Mouse (Mus musculus): ENCODE data around the gene Cd4. TPM values are rescaled to one million over a fixed set of nuclear protein-coding genes. Genes with fewer than 3 reads are reported as not detected.

Gene Cd4
- polyA plus RNA-seq, 1 experiment from 2014 or later, result 0.15 TPM

Other genes with a start within 250 kb of the Cd4 start
- gene Lpcat3, start 225.2 kb downstream of the Cd4 start, polyA plus RNA-seq (2015; fragmentation: Nextera tagmentation; extraction: Ambion mirVana), result 34.6 and 35.1 TPM in 2 replicates
- gene Emg1, start 176.0 kb downstream of the Cd4 start, polyA plus RNA-seq (2015; fragmentation: Nextera tagmentation; extraction: Ambion mirVana), result 153 and 160 TPM in 2 replicates
- gene Phb2, start 175.9 kb downstream of the Cd4 start, polyA plus RNA-seq (2015; fragmentation: Nextera tagmentation; extraction: Ambion mirVana), result 271 and 275 TPM in 2 replicates
- 3.2 and 4.4 TPM in 2 replicates for gene Ptpn6, start 149.5 kb downstream of the Cd4 start, polyA plus RNA-seq (2015; fragmentation: Nextera tagmentation; extraction: Ambion mirVana)
- gene Grcc10, start 146.8 kb downstream of the Cd4 start, polyA plus RNA-seq (2015; fragmentation: Nextera tagmentation; extraction: Ambion mirVana), result 652 and 676 TPM in 2 replicates
- gene Gm45234, start 132.2 kb downstream of the Cd4 start, polyA plus RNA-seq (2015; fragmentation: Nextera tagmentation; extraction: Ambion mirVana), result not detected in 2 replicates
- gene Atn1, start 131.7 kb downstream of the Cd4 start, polyA plus RNA-seq (2015; fragmentation: Nextera tagmentation; extraction: Ambion mirVana), result 22.3 and 24.5 TPM in 2 replicates
- 40.1 and 44.2 TPM in 2 replicates for gene Eno2, start 118.5 kb downstream of the Cd4 start, polyA plus RNA-seq (2015; fragmentation: Nextera tagmentation; extraction: Ambion mirVana)
- 3.7 and 4.8 TPM in 2 replicates for gene Lrrc23, start 108.5 kb downstream of the Cd4 start, polyA plus RNA-seq (2015; fragmentation: Nextera tagmentation; extraction: Ambion mirVana)
- 4.4 and 5.0 TPM in 2 replicates for gene Spsb2, start 79.6 kb downstream of the Cd4 start, polyA plus RNA-seq (2015; fragmentation: Nextera tagmentation; extraction: Ambion mirVana)
- gene Tpi1, start 73.9 kb downstream of the Cd4 start, polyA plus RNA-seq (2015; fragmentation: Nextera tagmentation; extraction: Ambion mirVana), result 352 and 365 TPM in 2 replicates
- 194 and 200 TPM in 2 replicates for gene Usp5, start 58.7 kb downstream of the Cd4 start, polyA plus RNA-seq (2015; fragmentation: Nextera tagmentation; extraction: Ambion mirVana)
- 100 and 106 TPM in 2 replicates for gene Cdca3, start 58.7 kb downstream of the Cd4 start, polyA plus RNA-seq (2015; fragmentation: Nextera tagmentation; extraction: Ambion mirVana)
- 0.23 and 1.8 TPM in 2 replicates for gene Gnb3, start 47.9 kb downstream of the Cd4 start, polyA plus RNA-seq (2015; fragmentation: Nextera tagmentation; extraction: Ambion mirVana)
- 15.3 and 15.7 TPM in 2 replicates for gene P3h3, start 30.5 kb downstream of the Cd4 start, polyA plus RNA-seq (2015; fragmentation: Nextera tagmentation; extraction: Ambion mirVana)
- 25.2 and 25.9 TPM in 2 replicates for gene Gpr162, start 24.2 kb downstream of the Cd4 start, polyA plus RNA-seq (2015; fragmentation: Nextera tagmentation; extraction: Ambion mirVana)
- 2.6 and 3.3 TPM in 2 replicates for gene Lag3, start 23.5 kb upstream of the Cd4 start, polyA plus RNA-seq (2015; fragmentation: Nextera tagmentation; extraction: Ambion mirVana)
- 772 and 823 TPM in 2 replicates for gene Ptms, start 31.9 kb upstream of the Cd4 start, polyA plus RNA-seq (2015; fragmentation: Nextera tagmentation; extraction: Ambion mirVana)
- gene Mlf2, start 43.2 kb upstream of the Cd4 start, polyA plus RNA-seq (2015; fragmentation: Nextera tagmentation; extraction: Ambion mirVana), result 507 and 513 TPM in 2 replicates
- gene Cops7a, start 77.3 kb upstream of the Cd4 start, polyA plus RNA-seq (2015; fragmentation: Nextera tagmentation; extraction: Ambion mirVana), result 90.2 and 93.6 TPM in 2 replicates
- gene Pianp, start 108.5 kb upstream of the Cd4 start, polyA plus RNA-seq (2015; fragmentation: Nextera tagmentation; extraction: Ambion mirVana), result 29.9 and 30.4 TPM in 2 replicates
- 16.7 and 21.7 TPM in 2 replicates for gene Zfp384, start 120.9 kb upstream of the Cd4 start, polyA plus RNA-seq (2015; fragmentation: Nextera tagmentation; extraction: Ambion mirVana)
- 207 and 211 TPM in 2 replicates for gene Ing4, start 151.5 kb upstream of the Cd4 start, polyA plus RNA-seq (2015; fragmentation: Nextera tagmentation; extraction: Ambion mirVana)
- 21.9 and 26.2 TPM in 2 replicates for gene Acrbp, start 161.5 kb upstream of the Cd4 start, polyA plus RNA-seq (2015; fragmentation: Nextera tagmentation; extraction: Ambion mirVana)
- 0.50 and 0.71 TPM in 2 replicates for gene Lpar5, start 179.7 kb upstream of the Cd4 start, polyA plus RNA-seq (2015; fragmentation: Nextera tagmentation; extraction: Ambion mirVana)
- gene Chd4, start 207.8 kb upstream of the Cd4 start, polyA plus RNA-seq (2015; fragmentation: Nextera tagmentation; extraction: Ambion mirVana), result 98.9 and 112 TPM in 2 replicates
- 51.1 and 51.8 TPM in 2 replicates for gene Nop2, start 243.7 kb upstream of the Cd4 start, polyA plus RNA-seq (2015; fragmentation: Nextera tagmentation; extraction: Ambion mirVana)

Data from forebrain, embryonic 15.5 days (tissue).